Mouse (Mus musculus): Measurements from ENCODE around the gene Wiz. TPM values are rescaled to one million over a fixed set of nuclear protein-coding genes. Genes with fewer than 3 reads are reported as not detected.
A peak's percentile ranks its signal among the peaks of the same experiment; 100 is the strongest.

Gene Wiz
- polyA plus RNA-seq, 1 experiment from 2014 or later = 45.9 TPM

- 56% methylated on average over 5 of the region's 5 CpGs for WGBS
- no peaks in the 10 kb centered on the region for H3K9me3 ChIP-seq (ENCODE audit: control insufficient read depth, low read length)
- peaks cover 13% of the 10 kb centered on the region for H3K4me1 ChIP-seq (replicated peaks; ENCODE audit: control insufficient read depth, insufficient read depth, low read length)
- peaks cover 46% of the 10 kb centered on the region for H3K36me3 ChIP-seq (replicated peaks; ENCODE audit: control insufficient read depth, insufficient read depth)
- peak overlapping the region; percentile 94 for H3K9ac ChIP-seq
- no peaks in the 10 kb centered on the region for H3K27me3 ChIP-seq (ENCODE audit: control insufficient read depth, insufficient read depth, low read length)
- ATAC-seq (ENCODE audit: low FRiP score) = no peak
- peak overlapping the region; percentile 80 for H3K27ac ChIP-seq
- H3K4me2 ChIP-seq (replicated peaks) = peak overlapping the region; percentile 56
- peak overlapping the region; percentile 90 for H3K4me3 ChIP-seq (replicated peaks; ENCODE audit: low read length)
- DNase-seq (ENCODE audit: low spot score) = no peak
Measured at GRCm38 (mm10) chr17:32364850-32365249, 24.4 kb downstream of the Wiz start.

DNA sequence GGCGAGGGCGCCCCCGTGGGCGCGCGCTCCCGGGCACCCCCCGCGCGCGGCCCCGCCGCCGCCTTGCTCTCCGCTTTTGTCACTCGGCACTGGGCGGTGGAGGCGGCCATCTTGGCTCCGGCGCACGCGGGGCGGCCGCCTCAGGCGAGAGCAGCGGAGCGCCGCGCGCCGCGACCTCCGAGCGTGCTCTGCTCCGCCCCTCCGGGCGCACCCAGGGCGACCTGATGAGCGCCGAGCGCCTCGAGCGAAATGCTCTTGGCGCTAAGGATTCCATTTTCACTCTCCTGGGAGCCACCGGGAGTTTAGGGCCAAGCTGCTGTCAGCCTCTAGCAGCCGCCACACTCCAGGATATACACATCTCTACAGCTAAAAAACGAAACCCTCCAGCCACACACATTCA, 24.9 kb downstream of the Wiz start:
- under 1% methylated on average over 43 of the region's 47 CpGs for WGBS
- ATAC-seq (ENCODE audit: low FRiP score) (peak; percentile 95), DNase-seq (ENCODE audit: low spot score) (peak; percentile 95)
- Histone ChIP-seq H3K27ac (peak overlapping the region; percentile 80), H3K4me1 (replicated peaks; ENCODE audit: control insufficient read depth, insufficient read depth, low read length) (peaks cover 13% of the 10 kb centered on the region), H3K36me3 (replicated peaks; ENCODE audit: control insufficient read depth, insufficient read depth) (peaks cover 51% of the 10 kb centered on the region), H3K4me2 (replicated peaks) (peak overlapping the region; percentile 56), H3K4me3 (replicated peaks; ENCODE audit: low read length) (peak overlapping the region; percentile 90), H3K9me3 (ENCODE audit: control insufficient read depth, low read length) (no peaks in the 10 kb centered on the region), H3K27me3 (ENCODE audit: control insufficient read depth, insufficient read depth, low read length) (no peaks in the 10 kb centered on the region), H3K9ac (peak overlapping the region; percentile 94)

GRCm38 (mm10) chr17:32363821-32364301, 25.4 kb downstream of the Wiz start:
- peak; percentile 25 for DNase-seq (ENCODE audit: low spot score)
- WGBS = under 1% methylated on average over 22 of the region's 50 CpGs
- peaks cover 56% of the 10 kb centered on the region for H3K36me3 ChIP-seq (replicated peaks; ENCODE audit: control insufficient read depth, insufficient read depth)

GRCm38 (mm10) chr17:32362686-32363085, 26.6 kb downstream of the Wiz start:
- Histone ChIP-seq H3K9me3 (ENCODE audit: control insufficient read depth, low read length) (no peaks in the 10 kb centered on the region), H3K4me3 (replicated peaks; ENCODE audit: low read length) (peak overlapping the region; percentile 90; the same call in 1 of the 2 replicates), H3K27ac (no peak overlapping the region), H3K9ac (peak overlapping the region; percentile 94; the same call in 1 of the 2 replicates), H3K4me1 (replicated peaks; ENCODE audit: control insufficient read depth, insufficient read depth, low read length) (peaks cover 13% of the 10 kb centered on the region), H3K27me3 (ENCODE audit: control insufficient read depth, insufficient read depth, low read length) (no peaks in the 10 kb centered on the region), H3K36me3 (replicated peaks; ENCODE audit: control insufficient read depth, insufficient read depth) (peaks cover 68% of the 10 kb centered on the region), H3K4me2 (replicated peaks) (peak overlapping the region; percentile 56)
- ATAC-seq (ENCODE audit: low FRiP score) (no peak), DNase-seq (ENCODE audit: low spot score) (no peak)
- 90% methylated on average over 4 of the region's 4 CpGs for WGBS

More at GRCm38 (mm10) chr17:32363821-32364301, 25.4 kb downstream of the Wiz start:
- no peaks in the 10 kb centered on the region for H3K27me3 ChIP-seq (ENCODE audit: control insufficient read depth, insufficient read depth, low read length)
- peak overlapping the region; percentile 80 for H3K27ac ChIP-seq
- ATAC-seq (ENCODE audit: low FRiP score) = peak; percentile 57
- peak overlapping the region; percentile 56 for H3K4me2 ChIP-seq (replicated peaks)
- H3K4me3 ChIP-seq (replicated peaks; ENCODE audit: low read length) = peak overlapping the region; percentile 90
- no peaks in the 10 kb centered on the region for H3K9me3 ChIP-seq (ENCODE audit: control insufficient read depth, low read length)
- H3K9ac ChIP-seq = peak overlapping the region; percentile 94
- H3K4me1 ChIP-seq (replicated peaks; ENCODE audit: control insufficient read depth, insufficient read depth, low read length) = peaks cover 13% of the 10 kb centered on the region

- H3K4me3 ChIP-seq (replicated peaks; ENCODE audit: low read length) = no peak overlapping the region
- peaks cover 78% of the 10 kb centered on the region for H3K36me3 ChIP-seq (replicated peaks; ENCODE audit: control insufficient read depth, insufficient read depth)
- WGBS = 87% methylated on average over 18 of the region's 18 CpGs
- DNase-seq (ENCODE audit: low spot score) = no peak
- no peak for ATAC-seq (ENCODE audit: low FRiP score)
- no peak overlapping the region for H3K4me2 ChIP-seq (replicated peaks)
- H3K27me3 ChIP-seq (ENCODE audit: control insufficient read depth, insufficient read depth, low read length) = no peaks in the 10 kb centered on the region
- no peak overlapping the region for H3K27ac ChIP-seq
- H3K9me3 ChIP-seq (ENCODE audit: control insufficient read depth, low read length) = no peaks in the 10 kb centered on the region
- H3K9ac ChIP-seq = no peak overlapping the region
- peaks cover 13% of the 10 kb centered on the region for H3K4me1 ChIP-seq (replicated peaks; ENCODE audit: control insufficient read depth, insufficient read depth, low read length)
Measured at GRCm38 (mm10) chr17:32359928-32360327, 29.3 kb downstream of the Wiz start.

DNA sequence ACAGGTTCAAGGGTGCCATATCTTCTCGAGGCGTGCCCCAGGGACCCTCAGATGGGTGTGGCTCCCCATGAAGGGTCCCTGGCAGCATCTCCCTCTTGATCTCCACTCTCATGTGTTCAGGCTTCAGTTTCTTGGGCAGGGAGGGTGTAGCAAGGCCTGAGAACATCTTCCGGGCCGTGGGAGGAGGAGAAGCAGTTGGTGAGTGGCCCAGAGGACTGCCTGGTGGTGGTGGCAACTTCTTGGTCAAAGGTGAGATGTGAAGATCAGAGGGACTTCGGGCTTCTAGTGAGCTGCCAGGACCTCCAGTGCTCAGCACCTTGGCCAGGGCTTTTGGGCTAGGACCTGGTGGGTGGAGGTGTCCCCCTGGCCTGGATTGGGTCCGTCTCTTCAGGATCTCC, 30.3 kb downstream of the Wiz start:
- ATAC-seq (ENCODE audit: low FRiP score) = no peak
- Histone ChIP-seq H3K27me3 (ENCODE audit: control insufficient read depth, insufficient read depth, low read length) (no peaks in the 10 kb centered on the region), H3K36me3 (replicated peaks; ENCODE audit: control insufficient read depth, insufficient read depth) (peaks cover 88% of the 10 kb centered on the region), H3K27ac (no peak overlapping the region), H3K9ac (no peak overlapping the region), H3K4me3 (replicated peaks; ENCODE audit: low read length) (no peak overlapping the region), H3K9me3 (ENCODE audit: control insufficient read depth, low read length) (no peaks in the 10 kb centered on the region), H3K4me2 (replicated peaks) (no peak overlapping the region), H3K4me1 (replicated peaks; ENCODE audit: control insufficient read depth, insufficient read depth, low read length) (peaks cover 13% of the 10 kb centered on the region)
- DNase-seq (ENCODE audit: low spot score) = no peak
- 99% methylated on average over 6 of the region's 6 CpGs for WGBS

DNA sequence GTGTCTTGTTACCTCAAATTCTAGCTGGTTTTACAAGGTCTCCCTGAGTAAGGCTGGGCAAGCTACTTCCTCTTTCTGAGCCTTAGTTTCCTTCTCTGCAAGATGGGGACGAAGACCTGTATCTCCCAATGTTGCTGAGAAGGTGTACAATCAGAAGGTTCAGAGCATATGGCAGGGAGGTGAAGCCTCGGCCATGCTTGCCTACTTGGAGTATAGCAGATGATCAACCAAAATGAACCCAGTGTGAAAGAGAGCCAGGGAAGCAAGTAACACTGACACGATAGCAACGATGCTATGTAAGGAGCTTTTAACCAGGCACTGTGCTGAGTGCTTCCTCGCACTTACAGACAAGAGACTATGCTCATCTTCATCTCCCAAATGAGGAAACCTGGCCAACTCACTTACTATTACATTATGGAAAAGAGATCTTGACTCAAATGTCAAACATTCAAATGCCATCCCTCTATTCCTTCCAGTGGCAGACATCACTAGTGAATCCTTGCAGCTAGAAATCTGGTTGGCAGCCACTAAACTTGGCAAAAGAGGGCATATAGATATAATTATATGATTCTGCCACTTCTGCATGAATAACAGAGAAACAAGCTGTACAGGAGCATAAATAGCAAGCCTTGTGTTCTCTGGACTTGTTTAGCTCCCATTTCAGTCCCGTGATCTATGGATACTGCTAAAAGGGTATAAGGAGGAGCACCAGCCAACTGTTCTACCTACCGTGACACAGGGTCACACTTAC, 30.9 kb downstream of the Wiz start:
- DNase-seq (ENCODE audit: low spot score) (no peak), ATAC-seq (ENCODE audit: low FRiP score) (no peak)
- WGBS = 94% methylated on average over 7 of the region's 7 CpGs
- no peaks in the 10 kb centered on the region for H3K9me3 ChIP-seq (ENCODE audit: control insufficient read depth, low read length)
- H3K4me1 ChIP-seq (replicated peaks; ENCODE audit: control insufficient read depth, insufficient read depth, low read length) = peaks cover 12% of the 10 kb centered on the region
- no peak overlapping the region for H3K4me2 ChIP-seq (replicated peaks)
- no peaks in the 10 kb centered on the region for H3K27me3 ChIP-seq (ENCODE audit: control insufficient read depth, insufficient read depth, low read length)
- H3K9ac ChIP-seq = no peak overlapping the region
- H3K36me3 ChIP-seq (replicated peaks; ENCODE audit: control insufficient read depth, insufficient read depth) = peaks cover 92% of the 10 kb centered on the region
- H3K27ac ChIP-seq = no peak overlapping the region
- H3K4me3 ChIP-seq (replicated peaks; ENCODE audit: low read length) = no peak overlapping the region

DNA sequence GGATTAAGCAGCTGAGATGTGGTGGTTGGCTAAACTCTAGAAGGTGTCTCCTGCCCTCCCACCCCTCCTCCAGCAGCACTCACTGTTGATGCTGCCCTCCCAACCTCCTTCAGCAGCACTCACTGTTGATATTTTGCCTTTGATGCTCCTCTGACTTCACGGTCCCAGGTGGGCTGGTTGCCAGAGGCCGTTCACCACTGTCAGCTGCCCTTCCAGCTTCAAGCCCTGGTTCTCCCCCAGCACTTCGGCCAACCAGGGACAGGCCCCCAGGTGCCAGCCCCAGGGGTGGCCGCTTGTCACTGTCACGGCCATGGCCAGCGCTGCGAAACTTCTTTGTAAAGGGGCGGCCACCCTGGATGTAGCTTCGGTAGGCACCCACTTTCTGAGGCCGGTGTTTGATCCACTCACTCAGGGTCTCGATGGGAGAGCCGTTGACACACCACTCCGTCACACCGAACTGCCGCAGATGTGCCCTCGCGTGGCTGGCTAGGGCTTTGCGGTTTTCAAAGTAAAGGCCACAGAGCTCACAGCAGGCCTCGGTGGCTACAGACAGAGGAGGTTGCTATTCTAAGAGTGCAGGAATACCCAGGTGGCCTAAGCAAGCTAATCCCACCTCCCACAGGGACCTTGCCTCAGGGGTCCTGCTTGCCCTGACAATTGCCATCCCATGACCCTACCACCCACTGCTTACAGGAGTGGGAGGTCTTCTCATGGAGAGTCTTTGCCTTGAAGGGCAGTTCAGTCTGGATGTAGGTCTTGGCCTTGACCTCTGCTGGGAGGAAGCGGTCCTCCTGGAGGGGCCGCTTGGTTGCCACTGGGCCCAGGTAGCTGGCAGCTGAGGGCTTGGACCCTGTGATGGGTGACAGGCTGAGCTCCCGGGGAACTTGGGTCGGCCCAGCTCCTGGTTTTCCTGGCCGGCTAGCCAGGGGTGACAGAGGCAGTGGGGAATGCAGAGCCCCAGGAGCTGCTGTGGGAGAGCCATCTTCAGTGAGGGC, 32.2 kb downstream of the Wiz start:
- H3K4me2 ChIP-seq (replicated peaks) = no peak overlapping the region
- no peak overlapping the region for H3K27ac ChIP-seq
- no peaks in the 10 kb centered on the region for H3K9me3 ChIP-seq (ENCODE audit: control insufficient read depth, low read length)
- 77% methylated on average over 24 of the region's 24 CpGs for WGBS
- H3K36me3 ChIP-seq (replicated peaks; ENCODE audit: control insufficient read depth, insufficient read depth) = peaks cover 85% of the 10 kb centered on the region
- H3K9ac ChIP-seq = no peak overlapping the region
- no peak overlapping the region for H3K4me3 ChIP-seq (replicated peaks; ENCODE audit: low read length)
- no peak for DNase-seq (ENCODE audit: low spot score)
- no peaks in the 10 kb centered on the region for H3K27me3 ChIP-seq (ENCODE audit: control insufficient read depth, insufficient read depth, low read length)
- no peak for ATAC-seq (ENCODE audit: low FRiP score)
- no peaks in the 10 kb centered on the region; the same call in 1 of the 2 replicates for H3K4me1 ChIP-seq (replicated peaks; ENCODE audit: control insufficient read depth, insufficient read depth, low read length)

DNA sequence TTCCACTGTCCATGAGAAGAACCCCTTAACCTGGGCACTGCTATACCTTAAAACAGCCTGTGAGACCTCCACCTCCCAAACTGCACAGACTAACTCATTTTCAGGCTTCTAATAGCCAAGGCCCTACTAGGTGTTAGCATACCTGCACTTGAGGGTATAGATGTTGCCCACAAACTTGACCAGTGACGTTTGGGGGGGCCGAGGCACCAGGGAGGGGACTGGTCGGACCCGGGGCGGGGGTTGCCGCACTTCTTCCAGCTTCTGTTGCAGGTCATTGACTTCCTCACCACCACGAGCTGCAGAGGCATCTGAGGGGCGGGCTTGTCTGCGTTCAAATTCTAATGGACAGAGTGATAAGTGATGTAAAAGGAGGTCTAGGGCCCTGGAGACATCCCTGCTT, 33.0 kb downstream of the Wiz start:
- Histone ChIP-seq H3K4me3 (replicated peaks; ENCODE audit: low read length) (no peak overlapping the region), H3K27me3 (ENCODE audit: control insufficient read depth, insufficient read depth, low read length) (no peaks in the 10 kb centered on the region), H3K27ac (no peak overlapping the region), H3K36me3 (replicated peaks; ENCODE audit: control insufficient read depth, insufficient read depth) (peaks cover 77% of the 10 kb centered on the region), H3K4me2 (replicated peaks) (no peak overlapping the region), H3K4me1 (replicated peaks; ENCODE audit: control insufficient read depth, insufficient read depth, low read length) (peaks cover 1% of the 10 kb centered on the region), H3K9me3 (ENCODE audit: control insufficient read depth, low read length) (no peaks in the 10 kb centered on the region), H3K9ac (no peak overlapping the region)
- no peak for DNase-seq (ENCODE audit: low spot score)
- WGBS = 92% methylated on average over 9 of the region's 9 CpGs
- ATAC-seq (ENCODE audit: low FRiP score) = no peak

All from hindbrain, embryonic 14.5 days (tissue).